Mouse (Mus musculus) hindbrain, embryonic 14.5 days (tissue): ENCODE data around the gene Ss18l2. TPM values are rescaled to one million over a fixed set of nuclear protein-coding genes. Genes with fewer than 3 reads are reported as not detected.

Experiments
- ATAC-seq: fragments of 200-750 bp; cut with Nextera tagmentation; 2 replicates; pipeline ENCODE4 v1.8.0; 2017; ENCODE audit warnings: moderate number of reproducible peaks, mild to moderate bottlenecking, moderate TSS enrichment, moderate library complexity; ENCODE audit not compliant: low FRiP score
- DNase-seq: peaks from one replicate; pipeline ENCODE4 v3.0.0-alpha.2; 2015; ENCODE audit warnings: low spot score
- H3K27ac ChIP-seq: fragments of 300-500 bp; sonication (generic); 2 replicates; pipeline ENCODE4 v1.5.1; 2014; ENCODE audit warnings: mild to moderate bottlenecking, moderate library complexity
- H3K27me3 ChIP-seq: fragments of 300-500 bp; sonication (generic); 2 replicates; pipeline ENCODE4 v1.6.1; 2014; ENCODE audit warnings: mild to moderate bottlenecking, low read length, mixed read lengths; ENCODE audit not compliant: control insufficient read depth, insufficient read depth
- H3K36me3 ChIP-seq: fragments of 300-500 bp; sonication (generic); replicated peaks from 2 replicates; pipeline ENCODE4 v1.6.1; 2014; ENCODE audit not compliant: control insufficient read depth, insufficient read depth
- H3K4me1 ChIP-seq: fragments of 300-500 bp; sonication (generic); replicated peaks from 2 replicates; pipeline ENCODE4 v1.6.1; 2014; ENCODE audit warnings: antibody characterized with exemption, low read length, mixed read lengths; ENCODE audit not compliant: control insufficient read depth, insufficient read depth
- H3K4me2 ChIP-seq: fragments of 300-500 bp; sonication (generic); replicated peaks from 2 replicates; pipeline ENCODE4 v1.6.1; 2014; ENCODE audit warnings: mild to moderate bottlenecking, moderate library complexity
- H3K4me3 ChIP-seq: fragments of 300-500 bp; sonication (generic); replicated peaks from 2 replicates; pipeline ENCODE4 v1.5.1; 2014; ENCODE audit warnings: mild to moderate bottlenecking, low read length
- H3K9ac ChIP-seq: fragments of 300-500 bp; sonication (generic); 2 replicates; pipeline ENCODE4 v1.6.1; 2014
- H3K9me3 ChIP-seq: fragments of 300-500 bp; sonication (generic); 2 replicates; pipeline ENCODE4 v1.6.1; 2016; ENCODE audit warnings: low read length; ENCODE audit not compliant: control insufficient read depth
- WGBS: fragments of 180-500 bp; shearing (Covaris S2); extraction: QIAGEN DNeasy Blood & Tissue Kit; methylation state at CpG from one replicate; pipeline ENCODE4 v1.1.7; 2014; 5-methylcytosine and 5-hydroxymethylcytosine counted together
- polyA plus RNA-seq: library from polyadenylated mRNA; unstranded; fragments of >200 nt; fragmentation: Nextera tagmentation; extraction: Ambion mirVana; gene quantifications from 2 replicates; pipeline ENCODE4 v1.2.1, GENCODE M21; 2014

Ss18l2 gene
- polyA plus RNA-seq, 1 experiment from 2014 or later: 213 TPM

GRCm38 (mm10) chr9:121744051-121744450, 33.9 kb downstream of the Ss18l2 start:
- H3K27me3 ChIP-seq: no peaks in the 10 kb centered on the region
- peaks cover 89% of the 10 kb centered on the region for H3K36me3 ChIP-seq
- no peak overlapping the region for H3K4me2 ChIP-seq
- no peak overlapping the region for H3K27ac ChIP-seq
- DNase-seq (no peak), ATAC-seq (no peak)
- WGBS: 96% methylated on average over 8 of the region's 8 CpGs
- H3K9ac ChIP-seq: no peak overlapping the region
- no peak overlapping the region for H3K4me3 ChIP-seq
- no peaks in the 10 kb centered on the region for H3K4me1 ChIP-seq
- H3K9me3 ChIP-seq: no peaks in the 10 kb centered on the region

DNA sequence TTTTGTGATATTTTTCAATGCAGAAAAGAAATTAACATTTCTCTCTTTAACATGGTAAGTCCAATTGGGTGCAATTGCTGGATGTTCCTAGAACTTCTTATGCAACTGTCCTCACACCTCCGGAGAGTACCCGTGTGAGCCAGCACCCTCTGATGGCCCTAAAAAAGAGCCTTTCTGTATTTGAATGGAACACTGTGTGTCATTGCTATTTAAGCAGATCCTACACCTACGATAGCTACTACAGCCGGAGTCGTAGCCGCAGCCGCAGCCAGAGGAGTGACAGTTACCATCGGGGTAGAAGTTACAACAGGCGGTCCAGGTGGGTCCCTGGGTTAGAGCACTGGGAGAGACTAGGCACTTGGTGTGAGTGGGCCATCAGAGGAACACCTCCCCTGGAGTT, 42.6 kb downstream of the Ss18l2 start:
- no peak overlapping the region for H3K27ac ChIP-seq
- H3K36me3 ChIP-seq: peaks cover 91% of the 10 kb centered on the region
- 97% methylated on average over 9 of the region's 9 CpGs for WGBS
- H3K4me3 ChIP-seq: no peak overlapping the region
- H3K4me2 ChIP-seq: no peak overlapping the region
- no peaks in the 10 kb centered on the region for H3K9me3 ChIP-seq
- 0 out of 2 replicates have a peak, but pooled peaks cover under 1% of the 10 kb centered on the region for H3K4me1 ChIP-seq
- ATAC-seq (no peak), DNase-seq (no peak)
- no peak overlapping the region for H3K9ac ChIP-seq
- H3K27me3 ChIP-seq: no peaks in the 10 kb centered on the region

- peaks cover 72% of the 10 kb centered on the region for H3K36me3 ChIP-seq
- H3K27me3 ChIP-seq: no peaks in the 10 kb centered on the region
- H3K27ac ChIP-seq: no peak overlapping the region
- no peak for ATAC-seq
- H3K9me3 ChIP-seq: no peaks in the 10 kb centered on the region
- H3K4me2 ChIP-seq: no peak overlapping the region
- peaks cover 13% of the 10 kb centered on the region for H3K4me1 ChIP-seq
- DNase-seq: no peak
- no peak overlapping the region for H3K4me3 ChIP-seq
- WGBS: 96% methylated on average over 3 of the region's 3 CpGs
- H3K9ac ChIP-seq: no peak overlapping the region
Observed at GRCm38 (mm10) chr9:121754624-121755023, 44.5 kb downstream of the Ss18l2 start.

- no peak overlapping the region for H3K27ac ChIP-seq
Observed at GRCm38 (mm10) chr9:121756785-121757184, 46.7 kb downstream of the Ss18l2 start.

DNA sequence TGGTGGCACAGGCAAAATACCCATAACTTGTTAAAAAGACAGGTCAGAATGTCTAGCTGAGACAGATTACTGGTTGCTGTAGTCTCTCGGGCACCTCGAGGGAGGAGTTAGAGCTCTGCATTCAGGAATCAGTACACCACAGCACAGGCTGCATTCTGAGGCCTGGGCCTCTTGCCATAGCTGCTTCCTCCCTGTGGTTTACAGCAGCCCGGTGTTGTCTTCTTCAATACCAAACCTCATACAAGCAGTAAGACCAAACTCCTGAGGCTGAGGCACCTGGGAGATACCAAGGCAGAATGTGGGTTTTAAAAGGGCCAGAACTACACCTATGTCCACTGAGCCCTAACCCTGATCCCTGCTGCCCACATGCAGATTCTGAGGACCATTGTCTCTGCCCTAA, 47.3 kb downstream of the Ss18l2 start:
- peaks cover 44% of the 10 kb centered on the region for H3K36me3 ChIP-seq
- DNase-seq (peak; percentile 39), ATAC-seq (no peak)
- no peak overlapping the region for H3K4me2 ChIP-seq
- no peaks in the 10 kb centered on the region for H3K27me3 ChIP-seq
- H3K27ac ChIP-seq: no peak overlapping the region
- peaks cover 32% of the 10 kb centered on the region for H3K4me1 ChIP-seq
- WGBS: 64% methylated on average over 3 of the region's 3 CpGs
- no peak overlapping the region for H3K4me3 ChIP-seq
- H3K9me3 ChIP-seq: no peaks in the 10 kb centered on the region
- no peak overlapping the region for H3K9ac ChIP-seq

More at GRCm38 (mm10) chr9:121756785-121757184, 46.7 kb downstream of the Ss18l2 start:
- Histone ChIP-seq H3K4me2 (no peak overlapping the region), H3K4me3 (no peak overlapping the region), H3K9ac (no peak overlapping the region), H3K36me3 (peaks cover 51% of the 10 kb centered on the region), H3K27me3 (no peaks in the 10 kb centered on the region), H3K9me3 (no peaks in the 10 kb centered on the region), H3K4me1 (peaks cover 29% of the 10 kb centered on the region)
- 93% methylated on average over 3 of the region's 3 CpGs for WGBS
- DNase-seq (no peak), ATAC-seq (no peak)

GRCm38 (mm10) chr9:121757835-121758814, 48.0 kb downstream of the Ss18l2 start:
- Histone ChIP-seq H3K9ac (peak overlapping the region; percentile 95), H3K9me3 (no peaks in the 10 kb centered on the region), H3K27ac (peak overlapping the region; percentile 87), H3K27me3 (no peaks in the 10 kb centered on the region), H3K4me2 (peak overlapping the region; percentile 93), H3K4me3 (peak overlapping the region; percentile 94), H3K4me1 (peaks cover 32% of the 10 kb centered on the region), H3K36me3 (peaks cover 45% of the 10 kb centered on the region)
- DNase-seq: no peak
- WGBS: 55% methylated on average over 10 of the region's 10 CpGs
- no peak for ATAC-seq

DNA sequence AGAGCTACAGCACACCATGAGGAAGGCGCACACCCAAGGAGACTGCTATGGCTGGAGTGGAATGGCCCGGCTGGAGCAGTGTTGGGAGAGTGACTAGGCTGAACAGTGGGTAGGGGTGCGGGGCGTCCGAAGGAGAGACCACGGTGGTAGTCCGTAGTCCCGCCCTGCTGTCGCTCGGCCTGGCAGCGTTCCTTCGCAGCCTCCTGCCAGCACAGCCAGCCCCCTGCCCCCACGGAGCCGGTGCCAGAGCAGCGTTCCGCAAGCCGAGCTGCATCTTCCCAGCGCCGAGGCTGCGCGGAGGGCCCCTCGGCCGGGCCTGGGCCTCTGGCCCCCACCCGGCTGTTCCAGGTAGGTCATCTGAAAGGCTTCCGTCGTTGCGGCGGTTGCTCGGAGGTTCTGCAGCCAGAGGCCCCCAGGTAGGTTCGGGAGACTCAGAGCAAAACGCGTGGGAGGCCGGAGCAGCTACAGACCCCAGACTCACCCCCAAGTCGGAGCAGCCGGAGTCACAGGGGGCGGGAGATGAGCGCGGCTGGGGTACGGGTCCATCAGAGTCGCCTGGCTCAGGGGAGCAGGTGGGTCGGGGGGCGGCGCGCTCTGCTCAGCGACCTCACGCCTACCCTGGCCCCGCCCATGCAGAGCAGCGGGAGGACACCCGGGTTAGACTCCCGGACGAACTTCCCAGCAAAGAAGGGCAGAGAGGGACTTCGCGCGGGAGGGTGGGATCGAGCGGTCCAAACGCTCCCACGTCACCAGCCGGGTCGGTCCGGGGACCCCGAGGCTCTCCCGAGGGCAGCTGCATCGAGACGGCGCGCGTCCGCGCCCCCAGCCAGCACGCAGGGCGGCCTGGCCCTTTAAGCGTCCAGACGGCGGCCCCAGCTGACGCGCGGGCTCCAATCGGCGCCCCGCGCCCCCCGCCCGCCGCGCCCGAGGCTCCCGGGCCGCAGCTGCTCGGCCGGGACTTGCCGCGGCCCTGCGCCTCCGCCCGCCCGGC, 49.3 kb downstream of the Ss18l2 start, which contains the start of gene Zfp651:
Zfp651 (plus strand) TSS at position 240 of the 991 bp plus-strand sequence.
- H3K9me3 ChIP-seq: no peaks in the 10 kb centered on the region
- H3K4me2 ChIP-seq: peak within 1 kb of the TSS; percentile 93
- H3K9ac ChIP-seq: peak within 1 kb of the TSS; percentile 95
- H3K4me1 ChIP-seq: peaks cover 32% of the 10 kb centered on the region
- ATAC-seq: peak; percentile 85
- peak; percentile 79 for DNase-seq
- H3K36me3 ChIP-seq: peaks cover 45% of the 10 kb centered on the region
- H3K27ac ChIP-seq: peak within 1 kb of the TSS; percentile 87
- H3K27me3 ChIP-seq: no peaks in the 10 kb centered on the region
- H3K4me3 ChIP-seq: peak within 1 kb of the TSS; percentile 94
- WGBS: under 1% methylated on average over 63 of the region's 97 CpGs

- Histone ChIP-seq H3K27me3 (no peaks in the 10 kb centered on the region), H3K4me1 (peaks cover 32% of the 10 kb centered on the region), H3K36me3 (peaks cover 45% of the 10 kb centered on the region), H3K9me3 (no peaks in the 10 kb centered on the region), H3K27ac (peak overlapping the region; percentile 87), H3K9ac (peak overlapping the region; percentile 95), H3K4me3 (peak overlapping the region; percentile 94), H3K4me2 (peak overlapping the region; percentile 93)
- DNase-seq (peak; percentile 50), ATAC-seq (peak; percentile 22)
- under 1% methylated on average over 41 of the region's 43 CpGs for WGBS
Observed at GRCm38 (mm10) chr9:121760271-121761090, 50.4 kb downstream of the Ss18l2 start.
